Mouse (Mus musculus): Measurements from ENCODE around the gene Astl.

GRCm38 (mm10) chr2:127298056-127298455, 40.4 kb upstream of the Astl start:
- TF ChIP-seq TCF3 (IDR thresholded peaks at IDR 0.05; ENCODE audit: insufficient read length, low read depth) (no peak), USF1 (IDR thresholded peaks at IDR 0.05; ENCODE audit: low read depth) (no peak), MAX (IDR thresholded peaks at IDR 0.05; ENCODE audit: low read depth) (no peak), POLR2A (IDR thresholded peaks at IDR 0.05; ENCODE audit: insufficient read length, low read depth) (no peak), REST (IDR thresholded peaks at IDR 0.05; ENCODE audit: insufficient read depth, insufficient read length) (no peak), TCF12 (IDR thresholded peaks at IDR 0.05; ENCODE audit: insufficient read depth, poor library complexity, severe bottlenecking) (no peak), CEBPB (IDR thresholded peaks at IDR 0.05; ENCODE audit: insufficient read depth, poor library complexity, severe bottlenecking) (no peak), MYOD1 (IDR thresholded peaks at IDR 0.05; ENCODE audit: control insufficient read depth in 1 of 3, insufficient read length in 2 of 3, low read depth in 2 of 3) (no peak), MYOG (IDR thresholded peaks at IDR 0.05; ENCODE audit: control insufficient read depth in 1 of 3, insufficient read depth in 1 of 3, insufficient read length in 2 of 3, low read depth in 2 of 3) (no peak), E2F4 (IDR thresholded peaks at IDR 0.05; ENCODE audit: insufficient read depth) (no peak), POLR2AphosphoS2 (IDR thresholded peaks at IDR 0.05; ENCODE audit: insufficient read length, low read depth) (no peak), SRF (IDR thresholded peaks at IDR 0.05; ENCODE audit: control insufficient read depth, insufficient read length, low read depth) (no peak)
